Mouse (Mus musculus) gastrocnemius, postnatal 4 days (tissue): ENCODE data around the gene Tbc1d10b. TPM values are rescaled to one million over a fixed set of nuclear protein-coding genes. Genes with fewer than 3 reads are reported as not detected.
"Not testable (repeated sequence)": the region's sequence is repeated elsewhere in the genome, so short reads cannot be mapped to it uniquely, and the experiment has no call there.

Experiments used
- DNase-seq, 2 experiments: peaks; one replicate each; pipeline ENCODE4 v3.0.0; 2021 to 2022; ENCODE audit warnings: low spot score in 2 of 2, mixed read lengths in 2 of 2
- total RNA-seq, 2 experiments: library from RNA; stranded (reverse); gene quantifications; 2 replicates each; pipeline ENCODE4 v1.2.3; 2021

The Tbc1d10b gene
- total RNA-seq, 2 experiments from 2014 or later, result 48.0 to 51.7 TPM

DNA sequence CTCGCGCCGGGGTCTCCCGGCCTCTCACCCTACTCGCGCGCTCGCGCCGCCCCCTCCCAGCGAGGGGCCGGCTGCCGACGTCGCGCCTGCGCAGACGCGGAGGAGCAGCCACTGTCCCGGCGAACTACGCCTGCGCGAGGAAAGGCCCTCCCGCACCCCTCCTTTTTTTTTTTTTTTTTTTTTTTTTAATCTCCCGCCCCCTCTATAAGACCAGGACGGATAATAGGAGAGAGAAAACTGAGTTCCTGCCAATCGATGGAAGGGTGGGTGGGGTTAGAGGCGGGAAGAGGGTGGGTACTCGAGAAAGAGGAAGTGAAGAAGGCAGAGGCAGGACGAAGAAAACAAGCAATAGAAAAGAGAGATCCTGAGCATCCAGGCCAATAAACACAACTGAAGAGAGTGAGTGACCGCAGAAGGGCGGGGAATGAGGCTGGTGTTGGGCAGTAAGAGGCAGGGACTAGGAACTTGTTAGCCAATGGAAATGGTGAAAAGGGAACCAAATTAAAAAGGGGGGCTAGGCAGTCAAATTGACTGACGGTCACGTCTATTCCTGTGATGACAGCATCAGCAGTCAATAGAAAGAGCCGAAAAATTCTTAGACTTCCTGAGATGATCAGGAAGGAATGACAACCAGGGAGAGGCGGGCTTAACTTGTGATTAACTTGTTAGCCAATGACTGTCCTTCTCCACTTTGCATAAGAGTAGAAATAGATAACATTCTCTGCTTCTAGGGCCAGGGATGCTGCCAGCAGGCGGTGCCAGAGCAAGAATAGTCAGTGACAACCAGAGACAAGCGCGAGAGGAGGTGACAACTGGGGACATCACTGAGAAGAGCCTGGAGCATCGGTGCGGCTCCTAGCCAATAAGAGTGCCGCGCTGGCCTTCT, 528 bp upstream of the Tbc1d10b start, which contains the start of gene Mylpf:
TSS of gene Mylpf (plus strand) at position 338 of the 886 bp plus-strand sequence.
- peak; percentile 90 to 94 for DNase-seq

DNA sequence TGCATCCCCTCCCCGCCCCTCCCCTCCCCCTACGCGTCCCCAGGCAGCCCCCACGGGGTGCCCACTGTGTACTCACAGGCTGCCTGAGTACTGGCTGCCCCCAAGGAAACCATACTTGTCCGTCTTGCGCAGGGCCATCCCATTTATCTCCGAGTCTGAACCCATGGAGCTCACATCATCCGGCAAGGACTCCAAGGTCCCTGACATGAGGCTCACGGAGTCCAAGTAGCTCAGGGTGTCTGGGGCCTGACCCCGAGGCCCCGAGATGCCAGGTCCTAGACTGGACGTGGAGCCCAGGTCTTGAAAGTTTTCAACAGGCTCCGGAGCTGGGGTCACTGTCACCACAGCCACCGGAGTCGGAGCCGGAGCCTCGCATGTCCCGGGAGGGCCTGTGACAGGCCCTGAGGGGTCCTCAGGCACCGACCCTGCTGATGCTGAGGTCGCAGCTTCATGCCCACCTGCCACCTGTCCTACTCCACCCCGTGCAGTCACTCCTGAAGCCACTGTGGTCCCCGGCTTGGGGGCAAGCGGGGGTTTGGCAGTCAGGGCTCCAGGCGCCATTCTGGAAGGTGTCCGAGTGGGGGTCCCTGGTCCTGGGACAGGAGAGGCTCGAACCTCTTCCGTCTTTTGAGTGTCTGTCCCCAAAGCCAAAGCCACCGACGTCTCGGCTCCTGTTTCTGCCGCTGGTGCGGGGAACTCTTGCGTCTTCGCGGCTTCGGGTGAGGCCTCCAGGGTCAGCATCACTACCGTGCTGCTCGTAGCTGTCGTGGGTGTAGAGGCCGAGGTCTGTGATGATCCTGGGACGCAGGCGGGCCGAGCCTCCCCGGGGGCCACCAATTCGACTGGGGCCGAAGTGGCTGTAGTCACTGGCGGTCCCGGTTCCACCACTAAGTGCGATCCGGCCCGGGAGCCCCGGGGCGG, 634 bp downstream of the Tbc1d10b start:
- peak in 1 of 2 experiments; percentile 54 for DNase-seq

DNA sequence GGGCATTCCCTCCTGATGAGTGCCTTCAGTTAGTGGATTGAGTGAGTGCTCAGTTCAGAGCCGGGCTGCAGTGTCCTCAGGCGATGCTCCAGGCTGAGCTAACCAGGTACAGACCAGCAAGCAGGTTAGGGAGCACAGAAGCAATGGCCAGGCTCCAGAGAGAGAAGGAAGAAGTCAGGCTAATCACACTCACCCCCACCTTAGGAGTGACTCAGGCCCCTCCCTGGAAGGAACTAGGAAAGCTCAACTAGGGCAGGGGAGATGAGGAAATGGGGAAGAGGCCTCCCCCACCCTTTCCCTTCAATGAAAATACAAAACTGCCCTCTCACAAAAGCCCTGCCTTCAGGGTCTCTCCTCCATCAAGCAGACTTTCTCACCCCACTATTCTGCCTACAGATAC, 1.7 kb downstream of the Tbc1d10b start:
- DNase-seq, result no peak

DNA sequence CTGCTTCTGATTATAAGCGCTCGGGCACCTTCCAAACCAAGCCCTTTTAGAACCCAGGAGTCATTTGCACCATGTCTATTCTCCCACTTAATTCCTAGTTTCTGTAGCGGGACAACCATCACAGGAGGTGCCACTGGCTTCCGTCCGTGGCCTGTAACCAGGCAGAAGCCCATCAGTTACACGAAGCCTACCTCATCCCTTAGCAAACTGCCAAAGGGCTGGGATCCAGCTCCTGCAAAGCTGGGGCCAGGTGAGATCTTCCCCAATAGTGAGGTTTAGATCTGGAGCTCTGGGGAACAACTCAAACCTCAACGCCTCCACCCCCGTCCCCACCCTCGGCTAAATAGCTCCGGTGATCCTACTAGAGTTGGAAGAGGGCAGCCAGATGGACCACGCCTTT, 11.8 kb downstream of the Tbc1d10b start:
- DNase-seq, result no peak

DNA sequence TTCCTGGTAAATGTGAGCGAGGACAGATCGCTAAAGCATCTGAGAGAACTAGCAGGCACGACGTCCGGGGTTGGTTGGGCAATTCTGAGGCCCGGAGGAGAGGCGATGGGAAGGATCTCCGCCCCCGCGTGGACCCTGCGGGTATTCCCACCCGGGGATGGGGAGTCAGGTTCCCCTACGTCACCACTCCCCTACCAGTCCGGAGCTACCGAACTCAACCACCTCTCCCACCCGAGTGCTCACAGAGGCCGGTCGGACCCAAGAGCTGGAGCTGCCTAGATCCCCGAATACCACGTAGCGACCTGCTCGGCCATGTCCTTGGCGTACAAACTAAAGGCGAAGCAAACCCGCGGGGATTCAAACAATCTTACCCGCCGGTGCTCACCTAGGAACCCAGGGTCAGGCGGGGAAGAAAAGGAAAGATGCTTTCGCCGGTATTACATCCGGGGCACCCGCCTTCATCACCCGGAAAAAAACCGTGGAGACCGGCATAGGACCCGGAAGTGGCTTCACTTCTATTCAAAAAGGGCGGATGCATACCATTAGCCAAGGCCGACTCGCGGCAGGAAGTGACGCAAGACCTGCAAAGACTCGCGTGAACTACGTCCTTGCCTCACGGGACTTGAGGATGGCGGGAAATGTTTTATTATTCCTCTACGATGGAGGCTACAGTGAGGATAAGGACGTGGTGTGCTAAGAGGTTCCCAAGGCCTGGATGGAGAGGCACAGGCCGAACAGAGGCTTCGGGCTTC, 12.5 kb downstream of the Tbc1d10b start, which contains the start of gene Cd2bp2:
TSS of gene Cd2bp2 (minus strand) at position 507 of the 752 bp plus-strand sequence.
- DNase-seq, result peak; percentile 86 to 95

DNA sequence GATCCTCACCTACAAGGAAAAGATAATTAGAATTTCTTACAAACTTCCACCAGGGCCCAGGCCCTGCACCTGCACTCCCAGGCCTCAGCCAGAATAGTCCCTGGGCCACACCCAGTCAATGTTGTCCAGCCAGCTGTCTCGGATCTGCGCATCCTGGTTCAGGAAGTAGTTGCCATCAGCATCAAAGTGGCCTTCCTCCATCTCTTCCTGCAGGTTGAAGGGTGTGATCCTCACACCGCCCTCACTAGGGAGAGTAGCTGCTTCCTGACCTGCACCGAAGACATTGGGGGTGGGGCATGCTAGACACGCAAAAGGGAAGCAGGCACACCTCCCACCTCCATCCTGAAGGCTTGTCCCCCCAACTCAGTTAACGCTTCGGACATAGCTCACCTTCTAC, 13.6 kb downstream of the Tbc1d10b start:
- no peak for DNase-seq

DNA sequence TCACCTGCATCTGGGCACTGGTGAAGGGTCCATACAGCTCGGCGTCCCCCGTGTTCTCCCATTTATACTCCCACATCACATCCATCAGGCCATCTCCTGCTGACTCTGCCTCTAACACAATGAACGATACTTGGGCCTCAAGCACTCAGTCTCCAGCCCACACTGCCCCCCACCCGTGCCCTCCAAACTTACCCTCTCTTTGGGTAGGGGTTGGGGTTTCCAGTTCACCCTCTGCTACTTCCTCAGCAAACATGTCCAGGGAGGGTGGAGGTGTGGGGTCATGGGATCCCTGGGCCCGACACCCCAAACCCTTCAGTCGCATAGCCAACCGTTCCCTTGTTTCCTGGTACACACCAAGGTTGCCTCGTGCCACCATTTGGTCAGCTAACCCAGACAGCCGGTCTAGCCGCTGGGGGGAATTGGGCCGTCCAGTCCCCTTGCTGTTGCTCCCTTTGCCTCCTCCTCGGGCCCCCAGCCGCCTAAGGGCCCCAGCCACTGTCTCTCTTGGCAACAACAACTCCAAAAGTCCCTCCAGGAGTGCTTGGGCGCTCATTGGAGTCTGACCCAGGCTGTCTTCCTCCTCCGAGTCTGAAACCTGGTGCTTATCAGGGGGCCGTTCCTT, 14.1 kb downstream of the Tbc1d10b start:
- DNase-seq, result no peak

DNA sequence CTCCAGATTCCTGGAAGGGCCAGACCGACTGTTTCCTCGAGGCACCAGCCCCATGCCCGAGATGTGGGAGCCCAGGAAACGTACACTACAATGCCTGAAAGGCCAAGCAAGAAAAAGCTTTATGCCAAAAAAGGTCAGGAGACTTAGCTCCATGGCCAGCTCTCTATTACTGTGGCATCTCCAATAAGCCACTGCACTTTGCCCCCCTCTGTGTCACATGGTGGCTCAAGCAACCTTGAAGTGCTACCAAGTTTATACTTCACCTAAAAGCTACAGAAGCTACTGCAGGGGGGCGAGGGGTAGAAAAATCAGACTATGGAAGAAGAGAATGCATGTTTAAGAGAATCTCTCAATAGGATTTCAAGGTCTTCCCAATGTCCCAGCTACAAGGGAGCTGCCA, 15.3 kb downstream of the Tbc1d10b start:
- no peak for DNase-seq

DNA sequence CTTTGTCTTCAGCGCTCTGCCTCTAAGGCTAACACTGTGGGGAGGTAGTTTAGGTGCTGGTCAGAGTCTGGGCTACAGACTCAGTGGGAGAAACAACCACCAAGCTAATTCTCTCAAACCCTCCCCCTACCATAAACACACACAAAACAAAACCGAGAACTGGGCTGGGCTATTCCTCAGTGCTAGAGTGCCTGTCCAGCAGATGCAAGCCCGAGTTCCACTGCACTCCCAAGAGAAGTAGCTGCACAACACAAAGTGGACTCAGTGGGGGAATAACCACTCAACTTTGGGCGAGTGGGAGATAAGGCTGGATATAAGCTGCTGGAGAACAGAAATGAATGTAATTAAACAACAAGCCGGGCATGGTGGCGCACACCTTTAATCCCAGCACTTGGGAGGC, 17.6 kb downstream of the Tbc1d10b start:
- DNase-seq, result no peak

DNA sequence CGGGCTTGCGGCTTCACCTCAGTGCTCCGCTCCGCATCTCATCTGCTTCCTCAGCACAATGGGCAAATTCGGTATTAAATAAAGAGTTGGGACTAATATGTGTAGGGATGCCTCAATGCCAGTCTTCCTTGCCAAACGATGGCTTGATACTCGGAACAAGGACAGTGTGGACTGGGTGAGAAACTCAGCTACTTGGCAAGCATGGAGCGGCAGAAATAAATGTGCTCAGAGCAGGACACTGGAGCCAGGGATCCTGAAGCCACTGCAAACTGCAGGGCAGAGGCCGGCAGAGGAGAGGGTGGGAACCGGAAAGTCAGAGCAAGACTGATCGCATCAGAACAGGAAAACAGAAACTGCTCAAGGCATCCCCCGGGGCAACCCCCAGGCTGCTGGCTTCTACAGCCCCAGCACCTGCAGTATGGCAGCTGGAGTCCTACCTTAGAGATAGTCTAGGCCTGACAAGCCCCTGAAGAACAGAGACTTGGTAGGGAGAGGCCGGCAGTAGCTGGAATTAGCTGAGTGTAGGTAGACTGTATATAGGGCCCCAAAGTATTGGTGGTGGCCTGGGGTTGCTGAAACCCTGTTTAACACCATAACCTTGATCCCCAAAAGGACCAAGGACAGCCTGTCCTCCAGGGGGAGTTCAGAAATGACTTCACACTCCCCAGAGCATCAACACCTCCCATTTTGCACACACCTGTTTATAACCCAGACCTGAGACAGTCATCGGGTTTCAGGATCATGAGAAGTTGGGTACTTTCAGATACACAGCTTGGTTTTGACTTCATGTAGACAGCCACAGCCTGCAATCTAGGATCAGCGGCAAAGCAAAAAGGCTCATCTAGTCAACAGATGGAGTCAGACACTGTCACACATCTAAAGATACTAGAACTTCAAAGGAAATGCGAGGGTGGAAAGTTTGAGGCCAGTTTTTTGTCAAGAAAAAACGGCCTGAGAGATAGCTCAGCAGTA, 19.7 kb downstream of the Tbc1d10b start:
- DNase-seq, result no peak

DNA sequence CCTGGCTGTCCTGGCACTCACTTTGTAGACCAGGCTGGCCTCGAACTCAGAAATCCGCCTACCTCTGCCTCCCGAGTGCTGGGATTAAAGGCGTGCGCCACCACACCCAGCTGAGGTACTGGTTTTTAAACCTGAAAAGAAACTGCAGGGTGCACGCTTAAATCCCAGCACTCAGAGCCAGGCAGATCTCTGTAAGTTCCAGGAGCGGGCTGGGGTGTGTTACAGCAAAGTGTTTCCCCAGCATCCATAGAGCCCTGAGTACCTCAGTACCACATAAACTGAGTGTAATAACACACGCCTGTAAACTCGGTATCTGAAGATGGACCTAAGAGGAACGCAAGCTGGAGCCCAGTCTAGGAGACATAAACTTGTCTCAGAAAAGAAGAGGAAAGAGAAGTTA, 20.9 kb downstream of the Tbc1d10b start:
- no peak for DNase-seq

DNA sequence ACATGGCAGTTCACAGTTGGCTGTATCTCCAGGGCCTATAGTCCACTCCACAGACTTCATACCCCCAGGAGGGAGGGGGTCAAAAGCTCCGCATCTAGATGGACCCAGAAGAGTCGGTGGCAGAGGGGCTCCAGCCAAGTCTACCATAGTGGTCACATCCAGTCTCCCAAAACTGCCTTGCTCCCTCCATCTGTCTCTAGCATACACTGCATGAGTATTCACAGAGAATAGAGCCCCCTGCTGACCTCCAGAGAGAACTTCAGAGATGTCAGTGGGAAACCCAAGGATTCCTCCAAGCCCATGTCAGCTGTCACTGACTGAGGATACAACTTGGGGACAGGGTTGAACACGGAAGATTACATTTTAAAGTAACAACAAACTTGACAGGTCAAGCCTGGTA, 22.7 kb downstream of the Tbc1d10b start:
- DNase-seq, result no peak

DNA sequence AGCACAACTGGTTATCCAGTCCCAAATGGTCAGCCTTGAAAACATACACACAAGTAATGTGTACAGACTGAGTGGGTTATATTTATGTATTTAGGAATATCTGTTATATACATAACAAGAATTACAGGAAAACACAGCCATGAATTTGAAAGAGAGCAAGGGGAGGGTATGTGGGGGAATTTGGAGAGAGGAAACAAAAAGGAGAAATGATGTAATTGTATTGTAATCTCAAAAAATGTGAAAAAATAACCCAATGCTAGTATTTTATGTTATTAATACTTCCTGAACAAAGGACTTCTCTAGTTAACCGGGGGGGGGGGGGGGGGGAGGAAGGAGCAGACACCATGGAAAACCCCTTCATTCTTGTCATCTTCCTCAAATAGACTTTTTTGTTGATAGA, 23.5 kb downstream of the Tbc1d10b start:
- no peak for DNase-seq

DNA sequence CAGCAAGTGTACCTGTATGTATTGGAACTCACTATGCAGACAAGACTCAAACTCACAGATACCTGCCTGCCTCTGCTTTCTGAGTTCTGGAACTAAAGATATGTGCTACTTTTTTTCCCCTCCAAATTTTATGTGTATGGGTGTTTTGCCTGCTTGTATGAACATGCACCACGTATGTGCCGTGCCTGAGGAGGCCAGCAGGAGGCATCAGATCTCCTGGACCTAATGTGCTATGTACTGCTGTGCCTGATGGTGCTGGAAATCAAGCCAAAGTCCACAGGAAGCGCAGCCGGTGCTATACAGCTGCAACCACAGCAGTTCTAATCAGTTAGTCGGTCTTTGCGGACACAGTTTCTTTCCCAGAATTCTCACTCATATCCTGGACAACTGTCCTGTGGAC, 24.4 kb downstream of the Tbc1d10b start:
- no peak for DNase-seq

DNA sequence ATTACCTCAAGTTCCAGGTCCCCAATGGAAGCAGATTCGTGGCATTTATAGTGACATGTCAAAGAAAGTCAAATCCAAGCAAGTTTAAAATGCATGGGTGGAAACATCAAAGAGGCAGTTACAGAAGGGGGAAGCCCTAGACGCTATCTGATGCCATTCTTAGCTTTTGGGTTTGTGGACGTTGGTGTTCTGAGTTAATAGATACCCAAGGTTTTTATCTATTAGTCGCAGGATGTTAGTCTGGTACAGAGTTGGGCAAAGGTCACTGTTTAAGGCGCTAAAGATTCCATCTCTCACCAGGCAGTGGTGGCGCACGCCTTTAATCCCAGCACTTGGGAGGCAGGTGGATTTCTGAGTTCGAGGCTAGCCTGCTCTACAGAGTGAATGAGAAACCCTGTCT, 24.9 kb downstream of the Tbc1d10b start:
- DNase-seq, result no peak

DNA sequence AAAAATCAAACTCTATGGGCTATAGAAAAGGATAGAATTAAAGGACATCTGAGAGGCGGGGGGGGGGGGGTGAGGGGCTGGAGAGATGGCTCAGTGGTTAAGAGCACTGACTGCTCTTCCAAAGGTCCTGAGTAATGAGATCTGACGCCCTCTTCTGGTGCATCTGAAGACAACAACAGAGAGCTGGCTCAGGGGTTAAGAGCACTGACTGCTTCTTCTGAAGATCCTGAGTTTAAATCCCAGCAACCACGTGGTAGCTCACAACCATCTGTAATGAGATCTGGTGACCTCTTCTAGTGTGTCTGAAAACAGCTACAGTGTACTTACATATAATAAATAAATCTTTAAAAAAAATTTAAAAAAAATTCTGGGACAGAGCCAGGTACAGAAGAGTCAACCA, 26.5 kb downstream of the Tbc1d10b start:
- DNase-seq, result not testable (repeated sequence)

DNA sequence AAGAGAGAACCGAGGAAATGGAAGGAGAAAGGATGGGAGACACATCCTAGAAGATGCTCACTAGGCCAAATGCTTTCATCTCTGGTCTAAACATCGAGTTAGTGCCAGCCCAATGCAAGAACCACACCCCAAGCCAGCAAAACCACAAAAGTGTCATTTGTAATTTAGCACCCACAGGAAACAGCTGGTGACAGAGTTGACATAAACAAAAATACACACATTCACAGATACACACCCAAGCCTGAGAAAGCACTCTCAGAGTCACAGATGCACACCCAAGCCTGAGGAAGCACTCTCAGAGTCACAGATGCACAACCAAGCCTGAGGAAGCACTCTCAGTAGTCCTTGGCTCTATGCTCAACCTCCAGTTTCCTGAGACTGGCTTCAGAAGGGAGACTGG, 27.5 kb downstream of the Tbc1d10b start:
- no peak for DNase-seq

DNA sequence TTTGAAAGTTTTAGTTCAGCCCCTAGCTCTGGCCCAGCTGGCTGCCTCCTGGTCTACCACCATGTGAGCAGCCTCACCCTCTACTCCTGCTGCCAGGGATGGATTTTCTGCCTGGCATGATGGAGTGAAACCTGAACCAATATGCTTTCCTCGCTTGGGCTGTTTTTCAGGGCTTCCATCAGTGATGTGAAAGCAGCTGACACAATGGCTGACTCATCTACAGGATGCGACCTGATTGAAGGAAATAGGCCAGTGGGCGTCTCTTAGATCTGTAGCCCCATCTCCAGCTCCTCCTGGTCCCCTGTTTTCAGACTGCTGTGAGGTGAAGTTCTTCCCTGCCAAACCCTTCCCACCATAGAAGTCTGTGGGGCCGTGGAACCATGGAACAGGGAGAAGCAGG, 31.3 kb downstream of the Tbc1d10b start:
- no peak for DNase-seq

DNA sequence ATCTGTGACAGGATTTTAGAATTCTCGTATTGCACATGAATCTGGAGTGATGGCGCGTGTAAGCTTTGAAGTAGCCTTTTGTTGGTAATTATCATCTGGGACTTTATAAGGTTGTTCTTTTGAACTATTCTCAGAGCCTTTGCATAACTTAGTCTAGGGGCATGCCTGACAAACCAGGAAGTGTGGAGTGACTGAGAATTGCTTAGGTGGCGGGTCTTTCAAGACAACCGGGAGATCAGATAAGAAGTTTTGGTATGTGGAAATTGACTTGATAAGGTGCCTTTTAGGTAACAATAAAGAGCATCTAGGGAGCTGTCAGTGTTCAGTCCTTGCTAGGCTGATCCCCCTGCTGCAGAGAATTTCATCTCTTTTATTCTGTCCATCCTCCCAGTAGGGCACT, 41.8 kb downstream of the Tbc1d10b start:
- DNase-seq, result no peak
